Mouse (Mus musculus) intestine, embryonic 16.5 days (tissue): Measurements from ENCODE around the gene Cacna2d1. TPM values are rescaled to one million over a fixed set of nuclear protein-coding genes. Genes with fewer than 3 reads are reported as not detected.

Experiments
- ATAC-seq: fragments of 200-750 bp; cut with Nextera tagmentation; 2 replicates; pipeline ENCODE4 v1.8.0; 2017; ENCODE audit warnings: moderate TSS enrichment, moderate library complexity
- H3K27ac ChIP-seq: fragments of 300-500 bp; sonication (generic); 2 replicates; pipeline ENCODE4 v1.5.1; 2014; ENCODE audit warnings: mild to moderate bottlenecking, low read length
- H3K27me3 ChIP-seq: fragments of 300-500 bp; sonication (generic); replicated peaks from 2 replicates; pipeline ENCODE4 v1.6.1; 2014; ENCODE audit warnings: low read length, control low read depth, mixed read lengths; ENCODE audit not compliant: control insufficient read depth, insufficient read depth
- H3K36me3 ChIP-seq: fragments of 300-500 bp; sonication (generic); 2 replicates; pipeline ENCODE4 v1.6.1; 2014; ENCODE audit warnings: low read length, control low read depth; ENCODE audit not compliant: control insufficient read depth, insufficient read depth
- H3K4me1 ChIP-seq: fragments of 300-500 bp; sonication (generic); 2 replicates; pipeline ENCODE4 v1.6.1; 2014; ENCODE audit warnings: low read length, control low read depth, mixed read lengths; ENCODE audit not compliant: control insufficient read depth, insufficient read depth
- H3K4me2 ChIP-seq: fragments of 300-500 bp; sonication (generic); 2 replicates; pipeline ENCODE4 v1.6.1; 2014; ENCODE audit warnings: low read depth, low read length, control low read depth
- H3K4me3 ChIP-seq: fragments of 300-500 bp; sonication (generic); 2 replicates; pipeline ENCODE4 v1.5.1; 2014; ENCODE audit warnings: mild to moderate bottlenecking, low read length
- H3K9ac ChIP-seq: fragments of 300-500 bp; sonication (generic); 2 replicates; pipeline ENCODE4 v1.6.1; 2014; ENCODE audit warnings: low read depth, low read length
- H3K9me3 ChIP-seq: fragments of 300-500 bp; sonication (generic); 2 replicates; pipeline ENCODE4 v1.6.1; 2016; ENCODE audit warnings: low read length, control low read depth; ENCODE audit not compliant: control insufficient read depth
- WGBS: fragments of 180-500 bp; shearing (Covaris S2); extraction: QIAGEN DNeasy Blood & Tissue Kit; methylation state at CpG from one replicate; pipeline ENCODE4 v1.1.7; 2014; 5-methylcytosine and 5-hydroxymethylcytosine counted together
- polyA plus RNA-seq: library from polyadenylated mRNA; unstranded; fragments of >200 nt; fragmentation: Nextera tagmentation; extraction: Ambion mirVana; gene quantifications from 2 replicates; pipeline ENCODE4 v1.2.1, GENCODE M21; 2015

The Cacna2d1 gene
- polyA plus RNA-seq, 1 experiment from 2014 or later, result 8.9 TPM

GRCm38 (mm10) chr5:16297170-16297771 is 362.8 kb downstream of the Cacna2d1 start:
- H3K4me3 ChIP-seq, result no peak overlapping the region
- 0 out of 2 replicates have a peak, but pooled peaks have one; percentile 26 for ATAC-seq
- no peaks in the 10 kb centered on the region for H3K4me1 ChIP-seq
- no peaks in the 10 kb centered on the region for H3K36me3 ChIP-seq
- WGBS, result 65% methylated on average over 4 of the region's 4 CpGs
- H3K27ac ChIP-seq, result no peak overlapping the region
- no peaks in the 10 kb centered on the region for H3K27me3 ChIP-seq
- H3K9ac ChIP-seq, result no peak overlapping the region
- H3K4me2 ChIP-seq, result no peak overlapping the region
- no peaks in the 10 kb centered on the region for H3K9me3 ChIP-seq

- 76% methylated on average over 6 of the region's 6 CpGs for WGBS
- H3K27me3 ChIP-seq, result no peaks in the 10 kb centered on the region
- no peak overlapping the region for H3K27ac ChIP-seq
- ATAC-seq, result no peak
- no peaks in the 10 kb centered on the region for H3K4me1 ChIP-seq
- H3K9me3 ChIP-seq, result no peaks in the 10 kb centered on the region
- no peak overlapping the region for H3K4me2 ChIP-seq
- H3K9ac ChIP-seq, result no peak overlapping the region
- H3K36me3 ChIP-seq, result no peaks in the 10 kb centered on the region
- H3K4me3 ChIP-seq, result no peak overlapping the region
Observed at GRCm38 (mm10) chr5:16299631-16300030, 365.1 kb downstream of the Cacna2d1 start.

GRCm38 (mm10) chr5:16309168-16310006 is 374.9 kb downstream of the Cacna2d1 start:
- no peaks in the 10 kb centered on the region for H3K9me3 ChIP-seq
- H3K27ac ChIP-seq, result no peak overlapping the region
- H3K36me3 ChIP-seq, result no peaks in the 10 kb centered on the region
- H3K9ac ChIP-seq, result no peak overlapping the region
- no peak overlapping the region for H3K4me2 ChIP-seq
- 41% methylated on average over 7 of the region's 7 CpGs for WGBS
- H3K27me3 ChIP-seq, result no peaks in the 10 kb centered on the region
- H3K4me1 ChIP-seq, result no peaks in the 10 kb centered on the region
- ATAC-seq, result peak; percentile 65
- no peak overlapping the region for H3K4me3 ChIP-seq

- Histone ChIP-seq H3K27ac (no peak overlapping the region), H3K9me3 (no peaks in the 10 kb centered on the region), H3K27me3 (no peaks in the 10 kb centered on the region), H3K9ac (no peak overlapping the region), H3K4me2 (no peak overlapping the region), H3K4me1 (no peaks in the 10 kb centered on the region), H3K4me3 (no peak overlapping the region), H3K36me3 (no peaks in the 10 kb centered on the region)
- 60% methylated on average over 5 of the region's 5 CpGs for WGBS
- ATAC-seq, result no peak
Observed at GRCm38 (mm10) chr5:16314242-16314641, 379.8 kb downstream of the Cacna2d1 start.

- Histone ChIP-seq H3K4me3 (no peak overlapping the region), H3K4me2 (no peak overlapping the region), H3K36me3 (no peaks in the 10 kb centered on the region), H3K9ac (no peak overlapping the region), H3K27ac (no peak overlapping the region), H3K9me3 (no peaks in the 10 kb centered on the region), H3K4me1 (no peaks in the 10 kb centered on the region), H3K27me3 (no peaks in the 10 kb centered on the region)
- no peak for ATAC-seq
Observed at GRCm38 (mm10) chr5:16315983-16316390, 381.5 kb downstream of the Cacna2d1 start.

GRCm38 (mm10) chr5:16317680-16318242 is 383.3 kb downstream of the Cacna2d1 start:
- no peak overlapping the region for H3K4me3 ChIP-seq
- no peak for ATAC-seq
- WGBS, result 81% methylated on average over 4 of the region's 4 CpGs
- H3K9me3 ChIP-seq, result no peaks in the 10 kb centered on the region
- H3K27ac ChIP-seq, result no peak overlapping the region
- H3K9ac ChIP-seq, result no peak overlapping the region
- no peaks in the 10 kb centered on the region for H3K36me3 ChIP-seq
- H3K27me3 ChIP-seq, result no peaks in the 10 kb centered on the region
- H3K4me1 ChIP-seq, result no peaks in the 10 kb centered on the region
- no peak overlapping the region for H3K4me2 ChIP-seq

GRCm38 (mm10) chr5:16326610-16327009 is 392.1 kb downstream of the Cacna2d1 start:
- Histone ChIP-seq H3K4me1 (no peaks in the 10 kb centered on the region), H3K36me3 (no peaks in the 10 kb centered on the region), H3K27ac (no peak overlapping the region), H3K9ac (no peak overlapping the region), H3K27me3 (no peaks in the 10 kb centered on the region), H3K4me3 (no peak overlapping the region), H3K9me3 (no peaks in the 10 kb centered on the region), H3K4me2 (no peak overlapping the region)
- WGBS, result 93% methylated on average over 3 of the region's 3 CpGs
- ATAC-seq, result no peak

- H3K9me3 ChIP-seq, result no peaks in the 10 kb centered on the region
- no peak overlapping the region for H3K4me3 ChIP-seq
- no peaks in the 10 kb centered on the region for H3K4me1 ChIP-seq
- H3K4me2 ChIP-seq, result no peak overlapping the region
- no peak for ATAC-seq
- H3K36me3 ChIP-seq, result no peaks in the 10 kb centered on the region
- no peak overlapping the region for H3K9ac ChIP-seq
- no peak overlapping the region for H3K27ac ChIP-seq
- no peaks in the 10 kb centered on the region for H3K27me3 ChIP-seq
Observed at GRCm38 (mm10) chr5:16345393-16345792, 410.9 kb downstream of the Cacna2d1 start.

- WGBS, result 88% methylated on average over 3 of the region's 3 CpGs
- no peaks in the 10 kb centered on the region for H3K9me3 ChIP-seq
- H3K36me3 ChIP-seq, result no peaks in the 10 kb centered on the region
- no peak overlapping the region for H3K9ac ChIP-seq
- H3K27me3 ChIP-seq, result no peaks in the 10 kb centered on the region
- no peak overlapping the region for H3K27ac ChIP-seq
- no peaks in the 10 kb centered on the region for H3K4me1 ChIP-seq
- H3K4me3 ChIP-seq, result no peak overlapping the region
- no peak for ATAC-seq
- H3K4me2 ChIP-seq, result no peak overlapping the region
Observed at GRCm38 (mm10) chr5:16355816-16356215, 421.3 kb downstream of the Cacna2d1 start.
